Mouse (Mus musculus) forebrain, embryonic 14.5 days (tissue): ENCODE results near the gene Bpnt1. TPM values are rescaled to one million over a fixed set of nuclear protein-coding genes. Genes with fewer than 3 reads are reported as not detected.

Experiments used
- ATAC-seq: fragments of 200-750 bp; cut with Nextera tagmentation; 2 replicates; pipeline ENCODE4 v1.8.0; 2017; ENCODE audit warnings: mild to moderate bottlenecking, moderate library complexity
- DNase-seq: peaks from one replicate; pipeline ENCODE4 v3.0.0-alpha.2; 2015; ENCODE audit warnings: low spot score
- H3K27ac ChIP-seq: fragments of 300-500 bp; sonication (generic); 2 replicates; pipeline ENCODE4 v1.5.1; 2014; ENCODE audit warnings: low read depth, mild to moderate bottlenecking, control low read depth, low read length, moderate library complexity
- H3K27me3 ChIP-seq: fragments of 300-500 bp; sonication (generic); replicated peaks from 2 replicates; pipeline ENCODE4 v1.6.1; 2014; ENCODE audit warnings: low read length, control low read depth, mixed read lengths; ENCODE audit not compliant: control insufficient read depth, insufficient read depth
- H3K36me3 ChIP-seq: fragments of 300-500 bp; sonication (generic); 2 replicates; pipeline ENCODE4 v1.6.1; 2014; ENCODE audit warnings: low read length, control low read depth; ENCODE audit not compliant: control insufficient read depth, insufficient read depth
- H3K4me1 ChIP-seq: fragments of 300-500 bp; sonication (generic); 2 replicates; pipeline ENCODE4 v1.6.1; 2014; ENCODE audit warnings: antibody characterized with exemption, low read length, control low read depth; ENCODE audit not compliant: control insufficient read depth, insufficient read depth
- H3K4me2 ChIP-seq: fragments of 300-500 bp; sonication (generic); 2 replicates; pipeline ENCODE4 v1.6.1; 2014; ENCODE audit warnings: mild to moderate bottlenecking, control low read depth, low read length
- H3K4me3 ChIP-seq: fragments of 300-500 bp; sonication (generic); 2 replicates; pipeline ENCODE4 v1.5.1; 2014; ENCODE audit warnings: low read depth, low read length, control low read depth
- H3K9ac ChIP-seq: fragments of 300-500 bp; sonication (generic); 2 replicates; pipeline ENCODE4 v1.6.1; 2014; ENCODE audit warnings: mild to moderate bottlenecking, low read length, control low read depth, moderate library complexity
- H3K9me3 ChIP-seq: fragments of 300-500 bp; sonication (generic); replicated peaks from 2 replicates; pipeline ENCODE4 v1.6.1; 2016; ENCODE audit warnings: low read length, control low read depth, mixed read lengths; ENCODE audit not compliant: control insufficient read depth
- WGBS: fragments of 180-500 bp; shearing (Covaris S2); extraction: QIAGEN DNeasy Blood & Tissue Kit; methylation state at CpG from one replicate; pipeline ENCODE4 v1.1.7; 2014; 5-methylcytosine and 5-hydroxymethylcytosine counted together
- microRNA counts: library from miRNA; unstranded; fragments of <30 nt; microRNA quantifications from one replicate; lab custom pipeline; 2016
- microRNA-seq: library from miRNA; unstranded; fragments of <30 nt; microRNA quantifications from one replicate; pipeline ENCODE4, GENCODE M21; 2016
- polyA plus RNA-seq: library from polyadenylated mRNA; unstranded; fragments of >200 nt; fragmentation: Nextera tagmentation; extraction: Ambion mirVana; gene quantifications from 2 replicates; pipeline ENCODE4 v1.2.1, GENCODE M21; 2014

The Bpnt1 gene
- polyA plus RNA-seq, 1 experiment from 2014 or later = 18.8 TPM

DNA sequence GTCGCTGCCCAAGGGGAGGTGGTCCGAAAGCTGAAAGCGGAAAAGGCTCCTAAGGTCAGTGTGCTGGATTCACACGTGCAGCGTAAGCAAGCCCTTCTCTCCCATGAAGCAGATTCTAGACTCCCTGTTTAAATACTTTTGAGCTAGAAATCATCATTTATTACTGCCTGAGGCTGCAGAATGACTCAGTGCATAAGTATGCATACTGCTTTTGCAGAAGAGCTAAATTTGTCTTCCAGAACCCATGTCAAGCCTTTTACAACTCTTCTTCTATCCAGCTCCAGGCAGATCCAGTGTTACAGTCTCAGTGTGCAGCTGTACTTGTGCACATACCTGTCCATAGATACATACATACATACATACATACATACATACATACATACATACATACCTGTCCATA is 69.7 kb downstream of the Bpnt1 start:
- Histone ChIP-seq H3K27me3 (no peaks in the 10 kb centered on the region), H3K4me3 (no peak overlapping the region), H3K36me3 (peaks cover 77% of the 10 kb centered on the region), H3K9me3 (no peaks in the 10 kb centered on the region), H3K4me1 (no peaks in the 10 kb centered on the region), H3K9ac (no peak overlapping the region), H3K4me2 (no peak overlapping the region), H3K27ac (no peak overlapping the region)
- DNase-seq = no peak
- WGBS = 95% methylated on average over 5 of the region's 5 CpGs
- no peak for ATAC-seq

DNA sequence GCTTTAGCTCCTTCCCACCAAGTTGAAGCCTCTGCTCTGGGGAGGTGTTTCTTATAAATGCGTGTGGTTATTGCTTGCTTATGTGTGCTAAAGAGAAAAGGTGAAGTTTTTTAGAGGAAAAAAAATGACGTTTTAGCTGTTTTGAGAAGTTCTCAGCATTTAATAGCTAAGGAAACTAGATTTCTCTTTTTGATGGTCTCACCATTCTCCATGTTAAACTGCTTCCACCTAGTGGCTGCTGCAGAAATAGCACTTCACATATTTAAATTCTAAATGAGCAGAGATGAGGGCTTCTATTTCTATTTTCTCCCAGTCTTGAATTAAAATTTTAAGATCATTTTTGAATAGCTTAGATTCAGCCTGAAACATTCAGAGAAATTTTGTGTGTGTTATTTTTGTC is 72.1 kb downstream of the Bpnt1 start:
- no peak overlapping the region for H3K4me2 ChIP-seq
- no peak overlapping the region for H3K27ac ChIP-seq
- ATAC-seq = no peak

DNA sequence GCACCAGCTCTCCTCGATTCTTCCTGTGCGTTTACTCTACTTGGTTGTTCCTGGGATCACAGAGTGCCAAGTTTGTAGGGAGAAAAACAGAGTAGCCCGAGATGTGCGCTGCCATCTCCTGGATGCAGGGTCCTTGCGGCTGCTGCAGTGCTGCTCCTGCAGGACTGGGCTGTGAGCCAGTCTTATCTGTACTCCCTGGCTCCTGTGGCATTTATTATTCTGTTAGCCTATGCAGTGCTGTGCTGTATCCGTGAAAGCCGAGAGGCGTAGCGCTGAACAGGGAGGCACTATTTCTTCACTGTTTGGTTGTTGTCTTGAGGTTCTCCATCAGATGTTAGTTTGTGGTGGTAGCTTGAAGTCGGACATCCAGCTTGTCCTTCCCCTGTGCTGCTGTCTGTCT is 74.0 kb downstream of the Bpnt1 start:
- 85% methylated on average over 10 of the region's 10 CpGs for whole genome bisulfite sequencing
- H3K9ac ChIP-seq = no peak overlapping the region; the same call in 1 of the 2 replicates
- no peaks in the 10 kb centered on the region for H3K27me3 ChIP-seq
- no peaks in the 10 kb centered on the region for H3K9me3 ChIP-seq
- no peak overlapping the region for H3K4me2 ChIP-seq
- H3K36me3 ChIP-seq = peaks cover 78% of the 10 kb centered on the region
- no peak overlapping the region for H3K27ac ChIP-seq
- no peak overlapping the region for H3K4me3 ChIP-seq
- no peaks in the 10 kb centered on the region for H3K4me1 ChIP-seq
- no peak for ATAC-seq
- no peak for DNase-seq

More for the DNA sequence above, 72.1 kb downstream of the Bpnt1 start:
- H3K36me3 ChIP-seq = peaks cover 77% of the 10 kb centered on the region
- H3K9me3 ChIP-seq = no peaks in the 10 kb centered on the region
- no peak overlapping the region for H3K9ac ChIP-seq
- DNase-seq = peak; percentile 72
- no peak overlapping the region for H3K4me3 ChIP-seq
- WGBS = 28% methylated on average over 2 of the region's 2 CpGs
- no peaks in the 10 kb centered on the region for H3K27me3 ChIP-seq
- H3K4me1 ChIP-seq = no peaks in the 10 kb centered on the region

MicroRNAs encoded within 50 kb of the gene (microRNA counts, 519-probe panel; counts per million panel counts)
- 3,498 counts per million, percentile 32 among the panel's probes with 10 or more counts for microRNA mmu-miR-194 (lab: Ali Mortazavi, UCI)

Small RNA genes within 50 kb of the gene (microRNA-seq; reads per million reads assigned to microRNA genes)
- gene Mir194-1 (0.79 reads per million), gene Mir215 (1.3 reads per million, percentile 3 among the genes with 10 or more reads in this experiment)

Other genes with a start within 250 kb of the Bpnt1 start
- gene Rab3gap2, start 128.0 kb upstream of the Bpnt1 start, polyA plus RNA-seq = 18.2 and 22.9 TPM in 2 replicates
- 18.4 and 19.5 TPM in 2 replicates for gene Iars2, start 2.8 kb upstream of the Bpnt1 start, polyA plus RNA-seq
- gene Eprs, start 30.9 kb downstream of the Bpnt1 start, polyA plus RNA-seq = 142 and 156 TPM in 2 replicates
- 10.5 and 11.0 TPM in 2 replicates for gene Slc30a10, start 122.7 kb downstream of the Bpnt1 start, polyA plus RNA-seq